Mouse (Mus musculus): ENCODE results near the gene Epb41l4b. TPM values are rescaled to one million over a fixed set of nuclear protein-coding genes. Genes with fewer than 3 reads are reported as not detected.

The Epb41l4b gene
- polyA plus RNA-seq, 1 experiment from 2014 or later: 1.2 TPM

GRCm38 (mm10) chr4:57064830-57065229 lies 78.4 kb downstream of the Epb41l4b start:
- ATAC-seq: no peak
- no peak overlapping the region for H3K4me3 ChIP-seq (replicated peaks; ENCODE audit: low read length)

GRCm38 (mm10) chr4:57060319-57060831 lies 82.9 kb downstream of the Epb41l4b start:
- Histone ChIP-seq H3K4me2 (ENCODE audit: low read length) (no peak overlapping the region), H3K27me3 (replicated peaks; ENCODE audit: control insufficient read depth, insufficient read depth, low read length) (no peaks in the 10 kb centered on the region), H3K36me3 (ENCODE audit: control insufficient read depth, insufficient read depth) (no peaks in the 10 kb centered on the region), H3K27ac (ENCODE audit: low read length) (no peak overlapping the region), H3K4me1 (replicated peaks; ENCODE audit: control insufficient read depth, insufficient read depth, low read length) (peaks cover 2% of the 10 kb centered on the region; the same call in 1 of the 2 replicates), H3K9ac (replicated peaks; ENCODE audit: low read depth, low read length) (no peak overlapping the region), H3K9me3 (ENCODE audit: control insufficient read depth, low read length) (no peaks in the 10 kb centered on the region), H3K4me3 (replicated peaks; ENCODE audit: low read length) (no peak overlapping the region)
- 70% methylated on average over 15 of the region's 15 CpGs for WGBS
- ATAC-seq: peak; percentile 31

More at GRCm38 (mm10) chr4:57064830-57065229, 78.4 kb downstream of the Epb41l4b start:
- no peaks in the 10 kb centered on the region for H3K9me3 ChIP-seq (ENCODE audit: control insufficient read depth, low read length)
- H3K36me3 ChIP-seq (ENCODE audit: control insufficient read depth, insufficient read depth): no peaks in the 10 kb centered on the region
- peaks cover 2% of the 10 kb centered on the region; the same call in 1 of the 2 replicates for H3K4me1 ChIP-seq (replicated peaks; ENCODE audit: control insufficient read depth, insufficient read depth, low read length)
- H3K27me3 ChIP-seq (replicated peaks; ENCODE audit: control insufficient read depth, insufficient read depth, low read length): no peaks in the 10 kb centered on the region
- no peak overlapping the region for H3K4me2 ChIP-seq (ENCODE audit: low read length)
- H3K27ac ChIP-seq (ENCODE audit: low read length): no peak overlapping the region
- WGBS: 4% methylated on average over 2 of the region's 2 CpGs
- no peak overlapping the region for H3K9ac ChIP-seq (replicated peaks; ENCODE audit: low read depth, low read length)

- H3K4me1 ChIP-seq (replicated peaks; ENCODE audit: control insufficient read depth, insufficient read depth, low read length): no peaks in the 10 kb centered on the region
- H3K27ac ChIP-seq (ENCODE audit: low read length): no peak overlapping the region
- no peak overlapping the region for H3K4me3 ChIP-seq (replicated peaks; ENCODE audit: low read length)
- H3K4me2 ChIP-seq (ENCODE audit: low read length): no peak overlapping the region
- no peak for ATAC-seq
- H3K27me3 ChIP-seq (replicated peaks; ENCODE audit: control insufficient read depth, insufficient read depth, low read length): no peaks in the 10 kb centered on the region
- no peaks in the 10 kb centered on the region for H3K9me3 ChIP-seq (ENCODE audit: control insufficient read depth, low read length)
- no peaks in the 10 kb centered on the region for H3K36me3 ChIP-seq (ENCODE audit: control insufficient read depth, insufficient read depth)
- no peak overlapping the region for H3K9ac ChIP-seq (replicated peaks; ENCODE audit: low read depth, low read length)
- WGBS: 76% methylated on average over 2 of the region's 2 CpGs
Measured at GRCm38 (mm10) chr4:57058623-57059022, 84.6 kb downstream of the Epb41l4b start.

- Histone ChIP-seq H3K4me2 (ENCODE audit: low read length) (no peak overlapping the region), H3K27ac (ENCODE audit: low read length) (no peak overlapping the region), H3K9ac (replicated peaks; ENCODE audit: low read depth, low read length) (no peak overlapping the region), H3K36me3 (ENCODE audit: control insufficient read depth, insufficient read depth) (no peaks in the 10 kb centered on the region), H3K9me3 (ENCODE audit: control insufficient read depth, low read length) (no peaks in the 10 kb centered on the region), H3K4me1 (replicated peaks; ENCODE audit: control insufficient read depth, insufficient read depth, low read length) (no peaks in the 10 kb centered on the region), H3K4me3 (replicated peaks; ENCODE audit: low read length) (no peak overlapping the region), H3K27me3 (replicated peaks; ENCODE audit: control insufficient read depth, insufficient read depth, low read length) (no peaks in the 10 kb centered on the region)
- no peak for ATAC-seq
- 95% methylated on average over 4 of the region's 4 CpGs for WGBS
Measured at GRCm38 (mm10) chr4:57057637-57058036, 85.6 kb downstream of the Epb41l4b start.

- Histone ChIP-seq H3K36me3 (ENCODE audit: control insufficient read depth, insufficient read depth) (no peaks in the 10 kb centered on the region), H3K27ac (ENCODE audit: low read length) (no peak overlapping the region), H3K4me2 (ENCODE audit: low read length) (no peak overlapping the region), H3K4me1 (replicated peaks; ENCODE audit: control insufficient read depth, insufficient read depth, low read length) (no peaks in the 10 kb centered on the region), H3K4me3 (replicated peaks; ENCODE audit: low read length) (no peak overlapping the region), H3K27me3 (replicated peaks; ENCODE audit: control insufficient read depth, insufficient read depth, low read length) (no peaks in the 10 kb centered on the region), H3K9ac (replicated peaks; ENCODE audit: low read depth, low read length) (no peak overlapping the region), H3K9me3 (ENCODE audit: control insufficient read depth, low read length) (no peaks in the 10 kb centered on the region)
- no peak for ATAC-seq
- 72% methylated on average over 7 of the region's 7 CpGs for WGBS
Measured at GRCm38 (mm10) chr4:57055635-57056034, 87.6 kb downstream of the Epb41l4b start.

DNA sequence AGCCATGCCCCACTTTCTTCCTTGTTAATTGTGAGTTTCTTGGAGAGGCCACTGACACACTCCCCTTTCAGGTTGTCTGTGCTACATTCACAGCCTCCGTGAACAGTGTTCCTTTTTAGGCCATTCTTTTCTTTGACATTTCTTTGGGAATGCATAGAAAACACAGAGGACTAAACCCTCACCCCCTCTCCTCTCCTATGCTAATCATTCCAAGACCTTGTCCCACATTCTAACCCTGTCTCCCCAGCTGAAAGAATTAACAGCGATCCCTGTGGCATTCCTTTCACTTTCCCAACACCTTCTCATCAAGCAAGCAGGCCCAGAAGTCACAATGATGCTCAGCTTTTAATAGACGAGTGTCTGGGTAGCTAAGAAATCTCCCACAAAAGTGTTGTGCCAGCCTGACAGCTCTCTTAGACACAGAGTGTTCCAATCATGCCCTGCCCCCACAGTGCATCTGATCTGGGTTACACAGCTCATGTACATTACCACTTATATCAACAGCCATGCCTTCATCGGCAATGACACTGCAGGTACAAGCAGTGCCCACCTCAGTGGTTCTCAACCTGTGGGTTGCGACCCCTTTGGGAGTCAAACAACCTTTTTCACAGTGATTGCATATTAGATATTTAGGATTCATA lies 93.8 kb downstream of the Epb41l4b start:
- Histone ChIP-seq H3K4me3 (replicated peaks; ENCODE audit: low read length) (no peak overlapping the region), H3K9me3 (ENCODE audit: control insufficient read depth, low read length) (no peaks in the 10 kb centered on the region), H3K4me2 (ENCODE audit: low read length) (no peak overlapping the region), H3K27me3 (replicated peaks; ENCODE audit: control insufficient read depth, insufficient read depth, low read length) (no peaks in the 10 kb centered on the region), H3K4me1 (replicated peaks; ENCODE audit: control insufficient read depth, insufficient read depth, low read length) (peaks cover 6% of the 10 kb centered on the region; the same call in 1 of the 2 replicates), H3K36me3 (ENCODE audit: control insufficient read depth, insufficient read depth) (no peaks in the 10 kb centered on the region), H3K27ac (ENCODE audit: low read length) (no peak overlapping the region), H3K9ac (replicated peaks; ENCODE audit: low read depth, low read length) (no peak overlapping the region)
- no peak for ATAC-seq
- WGBS: 32% methylated on average over 5 of the region's 5 CpGs

DNA sequence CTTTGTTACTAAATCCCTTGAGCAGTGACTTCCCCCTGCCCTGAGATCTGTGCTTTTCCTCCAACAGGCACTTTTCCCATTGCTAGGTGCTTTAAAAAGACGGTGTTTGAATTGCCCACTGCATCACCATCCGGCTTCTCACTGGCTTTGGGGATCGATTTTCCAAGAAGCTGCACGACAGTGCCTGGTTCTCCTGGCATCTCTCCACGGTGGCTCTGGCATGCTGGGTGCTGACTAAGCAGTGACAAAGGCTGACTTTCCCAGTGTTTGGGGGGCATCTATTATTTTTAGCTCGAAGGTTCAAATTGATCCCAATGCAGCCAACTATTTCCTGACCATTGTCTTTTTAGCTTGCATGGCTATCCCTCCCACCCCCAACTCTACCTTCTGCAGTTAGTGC lies 94.7 kb downstream of the Epb41l4b start:
- Histone ChIP-seq H3K36me3 (ENCODE audit: control insufficient read depth, insufficient read depth) (no peaks in the 10 kb centered on the region), H3K27me3 (replicated peaks; ENCODE audit: control insufficient read depth, insufficient read depth, low read length) (no peaks in the 10 kb centered on the region), H3K9me3 (ENCODE audit: control insufficient read depth, low read length) (no peaks in the 10 kb centered on the region), H3K4me1 (replicated peaks; ENCODE audit: control insufficient read depth, insufficient read depth, low read length) (peaks cover 6% of the 10 kb centered on the region; the same call in 1 of the 2 replicates), H3K9ac (replicated peaks; ENCODE audit: low read depth, low read length) (no peak overlapping the region), H3K4me3 (replicated peaks; ENCODE audit: low read length) (no peak overlapping the region), H3K4me2 (ENCODE audit: low read length) (no peak overlapping the region), H3K27ac (ENCODE audit: low read length) (no peak overlapping the region)
- 19% methylated on average over 6 of the region's 6 CpGs for WGBS
- ATAC-seq: no peak

GRCm38 (mm10) chr4:57046160-57046571 lies 97.1 kb downstream of the Epb41l4b start:
- H3K36me3 ChIP-seq (ENCODE audit: control insufficient read depth, insufficient read depth): no peaks in the 10 kb centered on the region
- WGBS: 46% methylated on average over 9 of the region's 9 CpGs
- no peaks in the 10 kb centered on the region for H3K9me3 ChIP-seq (ENCODE audit: control insufficient read depth, low read length)
- H3K4me3 ChIP-seq (replicated peaks; ENCODE audit: low read length): no peak overlapping the region
- H3K27me3 ChIP-seq (replicated peaks; ENCODE audit: control insufficient read depth, insufficient read depth, low read length): no peaks in the 10 kb centered on the region
- ATAC-seq: no peak
- H3K9ac ChIP-seq (replicated peaks; ENCODE audit: low read depth, low read length): no peak overlapping the region
- no peak overlapping the region for H3K27ac ChIP-seq (ENCODE audit: low read length)
- peaks cover 6% of the 10 kb centered on the region; the same call in 1 of the 2 replicates for H3K4me1 ChIP-seq (replicated peaks; ENCODE audit: control insufficient read depth, insufficient read depth, low read length)
- H3K4me2 ChIP-seq (ENCODE audit: low read length): no peak overlapping the region

DNA sequence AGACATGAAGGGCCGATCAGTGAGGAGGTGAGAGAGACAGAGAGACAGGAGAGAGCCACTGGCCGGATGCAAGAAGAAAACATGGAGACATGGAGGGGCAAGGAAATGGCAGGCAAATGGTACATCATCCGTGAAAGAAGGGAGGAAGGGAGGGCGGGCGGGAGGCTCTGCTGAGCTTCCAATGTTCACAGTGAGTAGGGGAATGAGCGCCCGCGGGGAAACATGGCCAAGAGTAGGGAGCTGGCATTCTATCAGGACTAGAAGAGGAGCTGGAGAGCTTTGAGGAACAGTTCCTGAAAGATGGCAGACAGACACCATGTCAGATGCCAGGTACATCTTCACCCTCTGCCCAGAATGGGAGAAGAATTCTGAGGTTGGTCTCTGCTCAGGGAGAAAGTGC lies 99.6 kb downstream of the Epb41l4b start:
- no peak for ATAC-seq
- Histone ChIP-seq H3K4me1 (replicated peaks; ENCODE audit: control insufficient read depth, insufficient read depth, low read length) (peaks cover 8% of the 10 kb centered on the region), H3K9ac (replicated peaks; ENCODE audit: low read depth, low read length) (no peak overlapping the region), H3K27me3 (replicated peaks; ENCODE audit: control insufficient read depth, insufficient read depth, low read length) (no peaks in the 10 kb centered on the region), H3K9me3 (ENCODE audit: control insufficient read depth, low read length) (no peaks in the 10 kb centered on the region), H3K4me3 (replicated peaks; ENCODE audit: low read length) (no peak overlapping the region), H3K4me2 (ENCODE audit: low read length) (no peak overlapping the region), H3K36me3 (ENCODE audit: control insufficient read depth, insufficient read depth) (no peaks in the 10 kb centered on the region), H3K27ac (ENCODE audit: low read length) (no peak overlapping the region)
- WGBS: 94% methylated on average over 8 of the region's 8 CpGs
